Mouse (Mus musculus) heart, postnatal 0 days (tissue): ENCODE measurements around the gene Ncln.

Experiments
- CTCF ChIP-seq: IDR thresholded peaks from 2 replicates; pipeline ENCODE4 v1.5.1; 2016; ENCODE audit warnings: antibody characterized with exemption, control low read depth, low read depth
- EP300 ChIP-seq: IDR thresholded peaks from 2 replicates; pipeline ENCODE4 v1.6.1; 2016; ENCODE audit warnings: antibody characterized with exemption, low read depth

DNA sequence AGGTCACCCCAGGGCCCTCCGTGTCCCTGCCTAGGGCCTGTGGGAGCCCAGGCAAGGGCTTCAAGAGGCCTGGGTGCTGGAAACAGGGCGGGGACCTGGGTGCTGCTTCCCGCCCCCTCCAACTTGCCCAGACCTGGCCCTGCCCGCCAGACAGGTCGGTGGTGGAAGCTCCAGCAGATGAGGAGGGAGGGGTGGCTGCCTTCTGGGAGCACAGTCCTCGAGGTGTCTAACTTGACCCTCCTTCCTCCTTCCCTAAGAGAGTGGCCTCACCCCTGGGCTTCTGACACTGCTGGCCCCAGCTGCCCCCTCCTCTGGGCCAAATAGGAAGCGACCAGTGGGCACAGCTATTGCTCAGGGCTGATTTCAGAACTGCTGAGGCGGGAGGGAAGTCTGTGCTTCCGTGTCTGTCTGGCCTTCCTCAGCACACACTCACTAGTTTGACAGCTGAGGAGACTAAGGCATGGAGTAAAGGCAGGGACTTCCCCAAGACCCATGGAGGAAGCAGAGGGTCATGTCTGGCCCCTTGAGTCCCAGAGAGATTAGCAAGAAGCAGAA, 27.9 kb upstream of the Ncln start, which contains the start of gene Gna15:
- TF ChIP-seq CTCF (no peak), EP300 (no peak)
